Mouse (Mus musculus): ENCODE measurements around the gene Gm28551.
"Not testable (repeated sequence)": the region's sequence is repeated elsewhere in the genome, so short reads cannot be mapped to it uniquely, and the experiment has no call there.

DNA sequence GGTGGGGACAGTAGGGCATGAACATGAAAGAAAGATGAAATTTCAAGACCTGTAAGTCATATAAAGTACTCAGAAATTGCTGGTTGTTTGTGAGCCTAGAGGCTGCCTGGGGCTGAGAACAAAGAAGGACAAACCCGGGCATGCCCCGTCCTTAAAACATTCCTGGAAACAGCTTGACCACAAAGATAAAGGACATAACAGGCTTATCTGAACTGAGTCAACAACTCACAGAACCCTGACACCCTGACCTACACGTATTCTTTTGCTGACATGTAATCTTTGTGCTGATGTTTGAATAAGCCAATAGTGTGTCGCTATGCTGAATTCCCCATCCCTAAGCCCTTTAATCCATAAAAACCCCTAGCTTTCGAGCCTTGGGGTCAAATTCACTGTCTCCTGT is 18.9 kb downstream of the Gm28551 start:
- TF ChIP-seq POLR2A (IDR thresholded peaks at IDR 0.05; ENCODE audit: borderline replicate concordance, extremely low read depth, low read depth, low read length); CTCF (IDR thresholded peaks at IDR 0.05; ENCODE audit: insufficient read depth, low read length): not testable (repeated sequence)

All from lung, adult 2 months (tissue).